Mouse (Mus musculus): ENCODE results near the gene Ltbr.

DNA sequence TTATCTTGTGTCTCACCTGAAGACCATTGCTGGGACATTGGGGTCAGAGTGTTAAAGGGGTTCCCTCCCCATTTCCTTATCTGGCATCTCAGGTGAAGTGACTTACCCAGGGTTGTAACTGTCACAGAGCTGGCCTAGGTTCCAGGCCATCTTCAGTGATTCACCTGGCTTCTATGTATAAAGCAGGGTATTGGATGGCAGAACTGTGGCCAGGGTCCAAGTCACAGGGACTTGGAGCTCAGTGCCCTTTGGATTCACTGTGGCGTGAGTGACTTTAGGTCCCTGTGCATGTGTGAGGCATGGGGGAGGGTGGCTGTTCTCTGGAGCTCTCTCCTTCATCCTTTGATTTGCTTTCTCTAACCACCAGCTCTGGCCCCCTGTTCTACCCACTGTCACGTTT, 32.3 kb upstream of the Ltbr start:
- TF ChIP-seq EP300 (IDR thresholded peaks at IDR 0.05; ENCODE audit: insufficient read depth, low read depth, low read length), result no peak
- TF ChIP-seq CTCF (IDR thresholded peaks at IDR 0.05; ENCODE audit: low read depth, low read length), result no peak
- TF ChIP-seq POLR2A (IDR thresholded peaks at IDR 0.05; ENCODE audit: insufficient read depth, low read length), result no peak
